Mouse (Mus musculus): Measurements from ENCODE around the gene Scg5. TPM values are rescaled to one million over a fixed set of nuclear protein-coding genes. Genes with fewer than 3 reads are reported as not detected.

Gene Scg5
- polyA plus RNA-seq, 2 experiments, result 0.84 to 1.5 TPM

DNA sequence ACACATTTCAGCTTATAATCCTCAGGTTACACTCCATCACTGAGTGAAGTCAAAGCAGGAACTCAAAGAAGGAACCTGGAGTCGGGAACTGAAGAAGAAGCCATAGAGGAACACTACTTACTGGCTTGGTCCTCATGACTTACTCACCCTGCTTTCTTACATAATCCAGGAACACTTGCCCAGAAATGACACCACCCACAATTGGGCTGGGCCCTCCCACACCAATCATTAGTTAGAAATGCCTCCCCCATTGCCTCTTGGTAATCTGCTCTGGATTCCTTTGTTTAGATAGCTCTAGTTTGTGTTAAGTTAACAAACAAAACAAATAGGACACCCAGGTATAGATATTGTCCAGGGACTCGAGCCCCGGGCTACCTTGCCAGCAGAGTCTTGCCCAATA, 100.3 kb downstream of the Scg5 start:
- H3K9me3 ChIP-seq (ENCODE audit: control insufficient read depth, low read length), result no peaks in the 10 kb centered on the region
- DNase-seq (ENCODE audit: low spot score) (no peak), ATAC-seq (ENCODE audit: low FRiP score, low read depth) (no peak)
- H3K27ac ChIP-seq (replicated peaks; ENCODE audit: low read depth, low read length), result no peak overlapping the region
- H3K36me3 ChIP-seq (ENCODE audit: control insufficient read depth, insufficient read depth, low read length), result no peaks in the 10 kb centered on the region
- 83% methylated on average over 3 of the region's 3 CpGs for WGBS
- H3K9ac ChIP-seq (ENCODE audit: low read depth, low read length, severe bottlenecking), result no peak overlapping the region
- no peak overlapping the region for H3K4me2 ChIP-seq (replicated peaks; ENCODE audit: low read depth, low read length, severe bottlenecking)
- H3K4me1 ChIP-seq (ENCODE audit: control insufficient read depth, insufficient read depth, low read length), result no peaks in the 10 kb centered on the region
- no peak for TF ChIP-seq POLR2A (IDR thresholded peaks at IDR 0.05; ENCODE audit: borderline replicate concordance, extremely low read depth, insufficient read depth, insufficient read length)
- no peak overlapping the region for H3K4me3 ChIP-seq (replicated peaks; ENCODE audit: low read length)
- no peaks in the 10 kb centered on the region for H3K27me3 ChIP-seq (ENCODE audit: control insufficient read depth, insufficient read depth, low read length)

Other genes with a start within 250 kb of the Scg5 start
- 5.8 and 6.9 TPM in 2 replicates for gene Grem1, start 70.5 kb downstream of the Scg5 start, polyA plus RNA-seq (2012; rRNA removed)
- 3.9 and 4.5 TPM in 2 replicates for gene Grem1, start 70.5 kb downstream of the Scg5 start, polyA plus RNA-seq (2014; fragmentation: Nextera tagmentation; extraction: Ambion mirVana)
- gene Arhgap11a, start 19.5 kb upstream of the Scg5 start, polyA plus RNA-seq (2012; rRNA removed), result 17.0 and 23.5 TPM in 2 replicates
- gene Arhgap11a, start 19.5 kb upstream of the Scg5 start, polyA plus RNA-seq (2014; fragmentation: Nextera tagmentation; extraction: Ambion mirVana), result 4.2 and 4.6 TPM in 2 replicates
- gene Gjd2, start 184.5 kb upstream of the Scg5 start, polyA plus RNA-seq (2012; rRNA removed), result 0.24 and 0.30 TPM in 2 replicates
- 0.07 TPM in 1 of 2 replicates, not detected in the other for gene Gjd2, start 184.5 kb upstream of the Scg5 start, polyA plus RNA-seq (2014; fragmentation: Nextera tagmentation; extraction: Ambion mirVana)
- gene Actc1, start 224.4 kb upstream of the Scg5 start, polyA plus RNA-seq (2012; rRNA removed), result 1,344 and 1,405 TPM in 2 replicates
- 905 and 1,255 TPM in 2 replicates for gene Actc1, start 224.4 kb upstream of the Scg5 start, polyA plus RNA-seq (2014; fragmentation: Nextera tagmentation; extraction: Ambion mirVana)